Mouse (Mus musculus): ENCODE data around the gene Plac9b. TPM values are rescaled to one million over a fixed set of nuclear protein-coding genes. Genes with fewer than 3 reads are reported as not detected.
"Not testable (repeated sequence)": the region's sequence is repeated elsewhere in the genome, so short reads cannot be mapped to it uniquely, and the experiment has no call there.

Gene Plac9b
- polyA plus RNA-seq, 1 experiment from 2014 or later = 34.9 TPM

GRCm38 (mm10) chr14:26118150-26118549, 64.1 kb downstream of the Plac9b start, which contains the start of gene Duxbl2:
Gene Duxbl2, plus strand, starts transcription at chr14:26118349.
- not testable (repeated sequence) for H3K9me3 ChIP-seq (ENCODE audit: control insufficient read depth, low read depth, low read length); H3K9ac ChIP-seq (replicated peaks; ENCODE audit: low read depth, low read length); H3K4me2 ChIP-seq (replicated peaks; ENCODE audit: low read depth, low read length); H3K27ac ChIP-seq (ENCODE audit: low read length); H3K27me3 ChIP-seq (ENCODE audit: control insufficient read depth, insufficient read depth, low read length); H3K4me1 ChIP-seq (ENCODE audit: control insufficient read depth, insufficient read depth, low read length); H3K4me3 ChIP-seq (ENCODE audit: low read depth, low read length); H3K36me3 ChIP-seq (ENCODE audit: control insufficient read depth, insufficient read depth, low read length)
- no CpG with 5 or more reads among the region's 7 CpGs for WGBS
- 0 out of 2 replicates have a peak, but pooled peaks have one; percentile 2 for ATAC-seq (ENCODE audit: insufficient number of reproducible peaks, insufficient read depth, low FRiP score, low read depth)

Other genes with a start within 250 kb of the Plac9b start
- 0.20 and 0.29 TPM in 2 replicates for gene Cphx1, start 244.2 kb downstream of the Plac9b start, polyA plus RNA-seq (2014; fragmentation: Nextera tagmentation; extraction: Ambion mirVana)
- 0.97 and 1.4 TPM in 2 replicates for gene Duxbl1, start 203.9 kb downstream of the Plac9b start, polyA plus RNA-seq (2014; fragmentation: Nextera tagmentation; extraction: Ambion mirVana)
- 36.3 and 40.2 TPM in 2 replicates for gene Gm9780, start 139.8 kb downstream of the Plac9b start, polyA plus RNA-seq (2014; fragmentation: Nextera tagmentation; extraction: Ambion mirVana)
- 46.0 and 70.5 TPM in 2 replicates for gene Tmem254c, start 115.1 kb downstream of the Plac9b start, polyA plus RNA-seq (2014; fragmentation: Nextera tagmentation; extraction: Ambion mirVana)
- gene Cphx2, start 101.0 kb downstream of the Plac9b start, polyA plus RNA-seq (2014; fragmentation: Nextera tagmentation; extraction: Ambion mirVana) = not detected in 2 replicates
- not detected in 2 replicates for gene Cphx3, start 100.2 kb downstream of the Plac9b start, polyA plus RNA-seq (2014; fragmentation: Nextera tagmentation; extraction: Ambion mirVana)
- gene Duxbl2, start 64.1 kb downstream of the Plac9b start, polyA plus RNA-seq (2014; fragmentation: Nextera tagmentation; extraction: Ambion mirVana) = 2.1 and 2.2 TPM in 2 replicates
- 35.6 and 55.3 TPM in 2 replicates for gene Tmem254b, start 24.6 kb upstream of the Plac9b start, polyA plus RNA-seq (2014; fragmentation: Nextera tagmentation; extraction: Ambion mirVana)
- 0.41 and 0.78 TPM in 2 replicates for gene Duxbl3, start 75.5 kb upstream of the Plac9b start, polyA plus RNA-seq (2014; fragmentation: Nextera tagmentation; extraction: Ambion mirVana)

Data from stomach, embryonic 14.5 days (tissue).